24 mouse cellular contexts compared by ENCODE assay signal in the genomic region with DNA sequence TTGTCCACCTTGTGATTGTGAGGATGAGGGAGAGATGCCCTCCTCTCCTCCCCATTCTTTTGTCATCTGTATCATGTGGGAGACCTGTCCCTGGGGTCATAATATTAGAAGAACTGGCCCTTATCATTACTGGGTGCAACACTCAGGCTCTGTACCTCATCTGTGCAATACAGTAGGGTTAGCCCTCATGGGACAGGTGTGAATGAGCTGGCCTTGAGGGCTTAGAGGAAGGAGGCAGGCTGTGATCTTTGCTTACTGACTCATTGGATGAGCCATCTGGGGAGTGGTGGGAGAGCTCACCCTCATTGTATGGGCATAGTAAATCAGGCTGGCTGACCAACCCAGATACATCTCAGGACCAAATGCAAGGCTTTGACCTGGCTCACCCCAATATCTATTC. TPM values are rescaled to one million over a fixed set of nuclear protein-coding genes. Genes with fewer than 3 reads are reported as not detected.
"Had no signal": no experiment of that assay in that cellular context is flagged by ENCODE, and none has a peak within 500 bp of the region (broad histone marks: within the 10 kb centered on the region; RNA-seq: fewer than 3 reads in every experiment).

No protein-coding gene starts in this region.

- H3K4me2 ChIP-seq: neural tube, embryonic 12.5 days; neural tube, embryonic 13.5 days; neural tube, embryonic 15.5 days; stomach, embryonic 15.5 days had no signal

- H3K27me3 ChIP-seq: neural tube, embryonic 12.5 days; neural tube, embryonic 13.5 days; neural tube, embryonic 15.5 days; stomach, embryonic 15.5 days had no signal

- H3K9ac ChIP-seq: neural tube, embryonic 12.5 days; neural tube, embryonic 13.5 days; neural tube, embryonic 15.5 days; stomach, embryonic 15.5 days had no signal

- H3K27ac ChIP-seq: neural tube, embryonic 12.5 days; neural tube, embryonic 13.5 days; neural tube, embryonic 15.5 days; stomach, embryonic 15.5 days had no signal

- H3K4me3 ChIP-seq: neural tube, embryonic 12.5 days; neural tube, embryonic 13.5 days; neural tube, embryonic 15.5 days; stomach, embryonic 15.5 days had no signal

- DNase-seq: retina, postnatal 1 day; right cerebral cortex, adult 18-20 months; right cerebral cortex, postnatal 14 days; right cerebral cortex, postnatal 25 days; right cerebral cortex, postnatal 4 days; spleen, adult 18-20 months; thymus, adult 18-20 months; thymus, adult 2 months; thymus, postnatal 14 days; thymus, postnatal 25 days; thymus, postnatal 36 days; thymus, postnatal 4 days had no signal

- H3K4me1 ChIP-seq: neural tube, embryonic 12.5 days; neural tube, embryonic 13.5 days; neural tube, embryonic 15.5 days; stomach, embryonic 15.5 days had no signal

- H3K9me3 ChIP-seq: neural tube, embryonic 12.5 days; neural tube, embryonic 13.5 days; neural tube, embryonic 15.5 days; stomach, embryonic 15.5 days had no signal

- H3K36me3 ChIP-seq: neural tube, embryonic 12.5 days; neural tube, embryonic 13.5 days; neural tube, embryonic 15.5 days; stomach, embryonic 15.5 days had no signal

RNA-seq across cellular contexts. Expression of gene Csn2, which starts 35.4 kb away (rescaled TPM):
- polyA plus RNA-seq: neural tube, embryonic 11.5 days; neural tube, embryonic 12.5 days; neural tube, embryonic 13.5 days; neural tube, embryonic 14.5 days; neural tube, embryonic 15.5 days; spleen, adult 2 months; stomach, embryonic 14.5 days; stomach, embryonic 15.5 days; stomach, embryonic 16.5 days; urinary bladder, adult 2 months had no signal

RNA-seq across cellular contexts. Expression of gene Csn1s2a, which starts 39.5 kb away (rescaled TPM):
- polyA plus RNA-seq: neural tube, embryonic 11.5 days; neural tube, embryonic 12.5 days; neural tube, embryonic 13.5 days; neural tube, embryonic 14.5 days; neural tube, embryonic 15.5 days; small intestine, adult 2 months; spleen, adult 2 months; stomach, embryonic 14.5 days; stomach, embryonic 15.5 days; stomach, embryonic 16.5 days; testis, adult 2 months; urinary bladder, adult 2 months had no signal
